Mouse (Mus musculus) retina, postnatal 7 days (tissue): ENCODE measurements around the gene Adamts18.

Source experiments
- DNase-seq: peaks from one replicate; pipeline ENCODE4 v3.0.0-alpha.2; 2012; ENCODE audit warnings: low read depth, low spot score

Adamts18 gene

GRCm38 (mm10) chr8:113664544-113664943 lies 184.0 kb downstream of the Adamts18 start:
- DNase-seq = peak; percentile 77

- DNase-seq = no peak
Measured at GRCm38 (mm10) chr8:113660128-113660527, 188.4 kb downstream of the Adamts18 start.

DNA sequence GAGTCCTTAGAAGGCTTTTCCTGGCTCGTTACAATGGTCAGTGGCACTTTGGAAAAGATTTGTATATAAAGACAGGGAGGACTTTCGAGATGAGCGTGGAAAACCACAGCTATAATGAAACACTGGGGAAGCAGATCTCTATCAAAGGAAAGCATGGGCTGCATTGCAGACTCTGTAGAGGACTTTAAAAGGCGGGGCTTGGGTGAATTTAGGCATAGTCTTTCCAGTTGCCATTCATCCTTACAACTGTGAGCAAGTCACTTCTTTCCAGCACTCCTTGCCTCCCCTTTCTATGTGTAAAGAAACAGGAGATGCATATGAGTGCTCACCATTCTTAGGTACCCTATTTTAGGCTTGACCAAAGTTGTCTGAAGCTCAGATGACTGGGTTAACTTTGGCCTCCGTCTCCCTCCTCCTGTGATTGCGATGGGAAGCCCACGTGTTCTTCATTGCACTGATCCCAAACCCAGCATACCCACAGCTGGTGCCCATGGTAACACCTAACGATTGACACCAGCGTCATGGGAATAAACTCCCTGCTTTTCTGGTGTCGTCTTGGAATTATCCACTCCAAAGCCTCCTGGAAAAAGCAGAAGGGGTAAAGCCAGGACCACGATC lies 191.7 kb downstream of the Adamts18 start:
- DNase-seq = no peak

- DNase-seq = no peak
Measured at GRCm38 (mm10) chr8:113656154-113656553, 192.4 kb downstream of the Adamts18 start.

DNA sequence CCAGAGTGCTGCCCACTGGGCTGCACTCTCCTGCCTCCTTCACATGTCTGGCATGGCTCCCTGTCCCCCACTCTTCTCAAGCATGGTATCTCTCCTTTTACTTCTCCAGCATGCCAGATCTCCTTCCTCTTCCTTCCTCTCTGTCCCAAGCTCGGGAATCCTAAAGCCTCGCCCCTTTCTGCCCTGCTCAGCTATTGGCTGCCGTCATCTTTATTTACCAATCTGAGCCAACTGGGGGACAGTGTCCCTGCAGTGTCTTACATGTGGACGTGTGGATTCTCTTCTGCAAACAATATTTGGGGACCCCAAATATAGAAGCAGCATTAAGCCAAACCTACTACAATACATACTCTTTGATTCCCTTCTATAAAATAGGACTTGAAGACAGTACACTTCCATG lies 195.4 kb downstream of the Adamts18 start:
- no peak for DNase-seq

DNA sequence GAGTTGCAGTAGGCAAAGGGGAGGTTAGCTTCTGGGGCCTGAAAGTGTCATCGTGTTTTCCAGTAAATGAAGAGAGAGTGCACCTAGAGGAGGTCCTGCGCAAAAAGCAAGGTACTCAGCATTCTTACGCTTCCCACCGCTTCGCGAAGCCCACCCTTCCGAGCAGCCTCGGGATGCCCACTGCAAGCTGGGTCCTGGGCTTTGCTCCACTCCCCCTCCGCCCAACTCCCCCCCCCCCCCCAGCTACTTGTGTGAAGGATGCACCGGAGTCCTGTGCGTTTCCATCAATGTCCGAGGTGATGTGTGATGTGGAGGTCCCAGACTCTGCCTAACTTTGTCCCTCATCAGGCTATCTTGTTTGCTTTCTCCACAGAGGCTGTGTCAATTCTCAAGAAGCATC lies 196.1 kb downstream of the Adamts18 start:
- DNase-seq = no peak
